Mouse (Mus musculus) MEL (cell line): ENCODE data around the gene Rrp7a. TPM values are rescaled to one million over a fixed set of nuclear protein-coding genes. Genes with fewer than 3 reads are reported as not detected.

ENCODE experiments used
- DNase-seq: peaks from one replicate; pipeline ENCODE4 v3.0.0; 2011; ENCODE audit warnings: low read depth, low spot score
- H3K27ac ChIP-seq: 2 replicates; pipeline ENCODE4 v1.5.1; 2012; ENCODE audit warnings: low read depth, mild to moderate bottlenecking, control low read depth, low read length, moderate library complexity; ENCODE audit not compliant: control insufficient read depth
- H3K27me3 ChIP-seq, 2 experiments: fragments of 150-350 bp in 1 of 2; sonication (generic) in 1 of 2; 2 replicates each; pipeline ENCODE4 v1.6.1; 2012; ENCODE audit warnings: low read length in 2 of 2, mild to moderate bottlenecking in 2 of 2, improper control_type of control experiment in 1 of 2, moderate library complexity in 1 of 2; ENCODE audit not compliant: insufficient read depth in 2 of 2, control insufficient read depth in 1 of 2
- H3K36me3 ChIP-seq, 2 experiments: 2 replicates each; pipeline ENCODE4 v1.6.1; 2012 to 2014; ENCODE audit warnings: low read length in 2 of 2, improper control_type of control experiment in 1 of 2, inconsistent platforms in 1 of 2, mild to moderate bottlenecking in 1 of 2; ENCODE audit not compliant: insufficient read depth in 2 of 2, control insufficient read depth in 1 of 2
- H3K4me1 ChIP-seq, 2 experiments: fragments of 150-350 bp in 1 of 2; sonication (generic) in 1 of 2; 2 replicates each; pipeline ENCODE4 v1.6.1; 2012; ENCODE audit warnings: low read length in 2 of 2, improper control_type of control experiment in 1 of 2, mild to moderate bottlenecking in 1 of 2; ENCODE audit not compliant: insufficient read depth in 2 of 2, control insufficient read depth in 1 of 2
- H3K4me3 ChIP-seq, 2 experiments: fragments of 150-350 bp in 1 of 2; sonication (generic) in 1 of 2; 2 replicates each; pipeline ENCODE4 v1.5.1; 2012; ENCODE audit warnings: low read depth in 2 of 2, low read length in 2 of 2, mild to moderate bottlenecking in 2 of 2, moderate library complexity in 2 of 2, control low read depth in 1 of 2, improper control_type of control experiment in 1 of 2; ENCODE audit not compliant: control insufficient read depth in 1 of 2, insufficient read depth in 1 of 2
- H3K79me2 ChIP-seq: 2 replicates; pipeline ENCODE4 v1.6.1; 2012; ENCODE audit warnings: mild to moderate bottlenecking, low read length, moderate library complexity; ENCODE audit not compliant: control insufficient read depth, poor library complexity, insufficient read depth
- H3K9ac ChIP-seq: 2 replicates; pipeline ENCODE4 v1.6.1; 2012; ENCODE audit warnings: low read depth, mild to moderate bottlenecking, control low read depth, low read length, moderate library complexity; ENCODE audit not compliant: control insufficient read depth, poor library complexity, severe bottlenecking
- H3K9me3 ChIP-seq: fragments of 150-350 bp; sonication (generic); replicated peaks from 2 replicates; pipeline ENCODE4 v1.6.1; 2012; ENCODE audit warnings: mild to moderate bottlenecking, low read length, improper control_type of control experiment, moderate library complexity; ENCODE audit not compliant: insufficient read depth
- BHLHE40 ChIP-seq: IDR thresholded peaks from 2 replicates; pipeline ENCODE4 v1.6.1; 2012; ENCODE audit warnings: low read depth, mild to moderate bottlenecking, inconsistent platforms, low read length, improper control_type of control experiment, borderline replicate concordance
- CHD2 ChIP-seq: IDR thresholded peaks from 2 replicates; pipeline ENCODE4 v1.6.1; 2011; ENCODE audit warnings: low read length, improper control_type of control experiment
- CTCF ChIP-seq, 3 experiments: IDR thresholded peaks in 2 of 3; conservative IDR thresholded peaks in 1 of 3; 2 replicates each; pipeline ENCODE4 v1.5.1; 2011 to 2012; ENCODE audit warnings: low read length in 3 of 3, low read depth in 2 of 3, mild to moderate bottlenecking in 2 of 3, improper control_type of control experiment in 1 of 3, inconsistent platforms in 1 of 3, mixed read lengths in 1 of 3, moderate library complexity in 1 of 3; ENCODE audit not compliant: control insufficient read depth in 1 of 3, insufficient read depth in 1 of 3, poor library complexity in 1 of 3, severe bottlenecking in 1 of 3
- ELF1 ChIP-seq: IDR thresholded peaks from 2 replicates; pipeline ENCODE4 v1.6.1; 2014; ENCODE audit warnings: low read depth, mild to moderate bottlenecking, inconsistent platforms, low read length, improper control_type of control experiment, moderate library complexity
- EP300 ChIP-seq, 2 experiments: IDR thresholded peaks; 2 replicates each; pipeline ENCODE4 v1.6.1; 2011; ENCODE audit warnings: improper control_type of control experiment in 2 of 2, low read length in 2 of 2, low read depth in 1 of 2, mild to moderate bottlenecking in 1 of 2
- HCFC1 ChIP-seq: IDR thresholded peaks from 2 replicates; pipeline ENCODE4 v1.6.1; 2012; ENCODE audit warnings: low read depth, mild to moderate bottlenecking, inconsistent platforms, low read length, improper control_type of control experiment, moderate library complexity
- JUND ChIP-seq: IDR thresholded peaks from 2 replicates; pipeline ENCODE4 v1.6.1; 2011; ENCODE audit warnings: low read depth, mild to moderate bottlenecking, improper control_type of control experiment, low read length
- KAT2A ChIP-seq: conservative IDR thresholded peaks from 2 replicates; pipeline ENCODE4 v1.6.1; 2012; ENCODE audit warnings: low read depth, low read length, improper control_type of control experiment, inconsistent platforms
- MYB ChIP-seq: IDR thresholded peaks from 2 replicates; pipeline ENCODE4 v1.6.1; 2011; ENCODE audit warnings: mild to moderate bottlenecking, low read depth, low read length, improper control_type of control experiment
- NELFE ChIP-seq: IDR thresholded peaks from 2 replicates; pipeline ENCODE4 v1.6.1; 2011; ENCODE audit warnings: low read depth, low read length, improper control_type of control experiment
- POLR2AphosphoS5 ChIP-seq: IDR thresholded peaks from 2 replicates; pipeline ENCODE4 v1.6.1; 2012; ENCODE audit warnings: low read depth, borderline replicate concordance, mild to moderate bottlenecking, inconsistent platforms, low read length, moderate library complexity, mixed read lengths
- RAD21 ChIP-seq: IDR thresholded peaks from 2 replicates; pipeline ENCODE4 v1.6.1; 2011; ENCODE audit warnings: mild to moderate bottlenecking, low read depth, low read length, improper control_type of control experiment
- RCOR1 ChIP-seq: IDR thresholded peaks from 2 replicates; pipeline ENCODE4 v1.6.1; 2012; ENCODE audit warnings: low read depth, mild to moderate bottlenecking, inconsistent platforms, low read length, improper control_type of control experiment
- SMC3 ChIP-seq: IDR thresholded peaks from 2 replicates; pipeline ENCODE4 v1.6.1; 2011; ENCODE audit warnings: low read depth, low read length, improper control_type of control experiment
- UBTF ChIP-seq: IDR thresholded peaks from 2 replicates; pipeline ENCODE4 v1.6.1; 2012; ENCODE audit warnings: low read depth, mild to moderate bottlenecking, inconsistent platforms, low read length, improper control_type of control experiment, moderate library complexity, borderline replicate concordance; ENCODE audit not compliant: insufficient read depth
- polyA plus RNA-seq, 2 experiments: library from polyadenylated mRNA; stranded (reverse) in 1 of 2; unstranded in 1 of 2; fragments of >175 nt in 1 of 2; fragments of >200 nt in 1 of 2; gene quantifications; 2 replicates each; pipeline versions ENCODE4 v1.2.1 to v1.2.4; 2012; ENCODE audit warnings: low replicate concordance in 2 of 2, low read depth in 1 of 2; ENCODE audit not compliant: insufficient read length in 2 of 2, insufficient read depth in 1 of 2, missing spikeins in 1 of 2
- total RNA-seq: library from RNA; depleted of rRNA; stranded (reverse); fragments of 300-350 nt; gene quantifications from 2 replicates; pipeline ENCODE4 v1.2.3, GENCODE M21; 2012

Gene Rrp7a
- total and polyA plus RNA-seq, 3 experiments = 155 to 483 (median 283) TPM

DNA sequence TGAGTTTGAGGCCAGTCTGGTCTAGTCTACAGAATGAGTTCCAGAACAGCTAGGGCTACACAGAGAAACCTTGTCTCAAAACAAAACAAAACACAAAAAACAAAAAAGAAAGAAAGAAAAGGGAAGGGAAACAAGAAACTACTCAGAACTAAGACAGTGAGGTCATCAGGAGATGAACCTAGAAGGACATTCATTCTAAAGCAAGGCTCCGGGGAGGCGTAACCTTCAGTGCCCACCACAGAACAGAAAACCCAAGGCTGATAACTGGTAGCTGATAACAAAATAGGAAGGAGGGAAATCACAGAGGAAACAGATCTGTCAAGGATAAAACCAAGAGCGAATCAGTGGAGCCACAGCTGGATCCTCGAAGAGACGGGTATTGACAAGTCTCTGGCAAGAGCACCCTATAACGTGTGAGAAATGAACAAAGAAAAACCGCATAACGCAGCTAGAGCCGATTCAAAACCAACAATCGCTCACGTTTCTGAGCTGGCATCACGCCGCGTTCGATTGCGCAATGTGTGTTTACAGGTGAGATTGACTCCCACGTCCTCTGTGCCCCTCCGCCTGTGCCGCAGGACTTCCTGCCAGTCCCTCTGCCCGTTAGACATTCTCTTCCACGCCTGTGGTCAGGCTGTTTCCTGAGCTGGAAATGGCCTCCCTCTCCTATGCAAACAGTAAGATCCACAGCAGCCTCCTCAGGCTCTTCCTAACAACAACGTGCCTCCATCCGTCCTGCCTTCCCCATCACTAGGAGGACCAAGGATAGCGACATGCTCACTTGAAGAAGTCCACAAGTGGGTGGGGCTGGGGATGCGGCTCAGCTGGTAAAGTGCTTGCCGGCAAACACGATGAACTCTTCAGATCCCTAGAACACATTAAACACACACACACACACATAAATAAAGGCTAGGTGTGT is 46.7 kb downstream of the Rrp7a start:
- Histone ChIP-seq H3K4me1 (peaks cover 2 to 3% of the 10 kb centered on the region in 2 experiments; a peak in 2 of 4 replicates), H3K9me3 (no peaks in the 10 kb centered on the region), H3K27ac (no peak overlapping the region), H3K79me2 (no peaks in the 10 kb centered on the region), H3K4me3 (no peak overlapping the region), H3K27me3 (peaks cover 4 to 9% of the 10 kb centered on the region in 2 experiments; a peak in 3 of 4 replicates), H3K36me3 (0 out of 4 replicates have a peak, but pooled peaks cover 0 to 2% of the 10 kb centered on the region in 2 experiments), H3K9ac (no peak overlapping the region)
- no peak for DNase-seq
- no peak for TF ChIP-seq JUND
- peak; percentile 50; the same call in 1 of the 2 replicates for TF ChIP-seq RCOR1
- TF ChIP-seq EP300 (IDR thresholded peaks at IDR 0.05; ENCODE audit: low read depth in 1 of 2, low read length in 2 of 2) = peak in 1 of 2 experiments; percentile 16; a peak in 1 of 4 replicates
- no peak for TF ChIP-seq HCFC1

DNA sequence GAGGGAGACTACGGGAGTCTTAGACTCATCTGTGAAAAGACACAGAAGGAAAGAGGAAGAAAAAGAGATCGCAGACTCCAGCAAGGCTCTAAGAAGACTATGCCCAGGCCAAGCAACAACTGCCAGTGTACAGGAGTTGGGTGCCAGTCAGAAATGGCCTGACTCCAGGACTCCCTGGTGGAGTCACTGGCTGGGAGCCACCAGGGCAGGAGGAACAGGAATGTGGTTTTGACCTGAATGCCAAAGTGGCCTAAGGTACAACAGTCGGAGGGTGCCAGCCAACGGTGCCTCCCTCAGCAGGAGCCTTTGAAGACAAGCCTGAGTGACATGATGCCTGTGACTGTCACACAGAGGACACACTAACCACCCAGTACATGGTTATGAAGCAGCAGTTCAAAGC is 48.4 kb downstream of the Rrp7a start:
- no peak overlapping the region for H3K27ac ChIP-seq
- TF ChIP-seq CHD2 = no peak
- no peak for TF ChIP-seq KAT2A
- TF ChIP-seq MYB = no peak
- no peak for TF ChIP-seq BHLHE40
- TF ChIP-seq SMC3 = no peak
- TF ChIP-seq UBTF = no peak
- TF ChIP-seq ELF1 = no peak
- no peak for DNase-seq
- H3K36me3 ChIP-seq = no peaks in the 10 kb centered on the region
- H3K4me1 ChIP-seq = no peaks in the 10 kb centered on the region; a peak in 1 of 4 replicates
- H3K27me3 ChIP-seq = peaks cover 4 to 9% of the 10 kb centered on the region in 2 experiments; a peak in 3 of 4 replicates
- no peak overlapping the region for H3K4me3 ChIP-seq
- no peaks in the 10 kb centered on the region for H3K79me2 ChIP-seq
- H3K9me3 ChIP-seq = no peaks in the 10 kb centered on the region
- no peak overlapping the region for H3K9ac ChIP-seq

DNA sequence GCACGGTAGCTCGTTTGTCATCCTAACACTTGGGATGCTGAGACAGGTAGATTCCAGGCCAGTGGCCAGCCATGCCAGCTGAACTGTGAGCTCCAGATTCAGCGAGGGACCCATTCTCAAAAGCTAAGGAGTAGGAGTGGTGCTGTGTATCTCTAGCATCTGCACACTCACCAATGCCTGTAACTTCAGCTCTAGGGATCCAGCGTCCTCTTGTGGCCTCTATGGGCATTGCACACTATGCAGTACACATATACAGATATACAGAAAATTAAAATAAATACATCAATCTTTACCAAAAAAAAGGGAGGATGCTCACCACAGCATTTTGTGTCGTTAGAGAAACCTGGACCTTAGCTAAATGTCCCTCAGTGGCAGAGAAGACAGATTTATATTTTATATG is 50.8 kb downstream of the Rrp7a start:
- peak; percentile 26 for DNase-seq
- peak; percentile 44 to 73 (median 59) for TF ChIP-seq CTCF (IDR thresholded peaks at IDR 0.05 in 2 of 3, conservative IDR thresholded peaks at IDR 0.05 in 1 of 3; ENCODE audit: control insufficient read depth in 1 of 3, insufficient read depth in 1 of 3, low read depth in 2 of 3, low read length in 3 of 3, poor library complexity in 1 of 3, severe bottlenecking in 1 of 3)
- TF ChIP-seq POLR2AphosphoS5 = no peak
- TF ChIP-seq NELFE = no peak
- peak; percentile 53 for TF ChIP-seq RAD21
- TF ChIP-seq SMC3 = peak; percentile 48
- TF ChIP-seq, all 39 proteins: peak for 3
- Histone ChIP-seq H3K36me3 (no peaks in the 10 kb centered on the region), H3K9ac (no peak overlapping the region), H3K27me3 (peaks cover 1 to 6% of the 10 kb centered on the region in 2 experiments; a peak in 3 of 4 replicates), H3K4me1 (no peaks in the 10 kb centered on the region; a peak in 1 of 4 replicates), H3K9me3 (no peaks in the 10 kb centered on the region), H3K4me3 (no peak overlapping the region), H3K27ac (no peak overlapping the region), H3K79me2 (no peaks in the 10 kb centered on the region)
